Mouse (Mus musculus) lung, postnatal 0 days (tissue): Measurements from ENCODE around the gene 4931429L15Rik. TPM values are rescaled to one million over a fixed set of nuclear protein-coding genes. Genes with fewer than 3 reads are reported as not detected.

Experiments
- ATAC-seq: fragments of 200-750 bp; cut with Nextera tagmentation; 2 replicates; pipeline ENCODE4 v1.8.0; 2017; ENCODE audit warnings: moderate library complexity
- DNase-seq: peaks from one replicate; pipeline ENCODE4 v3.0.0-alpha.2; 2016; ENCODE audit warnings: low spot score
- H3K27ac ChIP-seq: fragments of 300-500 bp; sonication (generic); 2 replicates; pipeline ENCODE4 v1.5.1; 2014; ENCODE audit warnings: antibody characterized with exemption, mild to moderate bottlenecking, low read length, mixed read lengths
- H3K27me3 ChIP-seq: fragments of 300-500 bp; sonication (generic); replicated peaks from 2 replicates; pipeline ENCODE4 v1.6.1; 2014; ENCODE audit warnings: low read length, mixed read lengths; ENCODE audit not compliant: insufficient read depth
- H3K36me3 ChIP-seq: fragments of 300-500 bp; sonication (generic); 2 replicates; pipeline ENCODE4 v1.6.1; 2014; ENCODE audit warnings: low read length, mixed read lengths; ENCODE audit not compliant: insufficient read depth
- H3K4me1 ChIP-seq: fragments of 300-500 bp; sonication (generic); 2 replicates; pipeline ENCODE4 v1.6.1; 2014; ENCODE audit warnings: antibody characterized with exemption, low read depth, low read length, mixed read lengths; ENCODE audit not compliant: insufficient read depth
- H3K4me2 ChIP-seq: fragments of 300-500 bp; sonication (generic); replicated peaks from 2 replicates; pipeline ENCODE4 v1.6.1; 2014; ENCODE audit warnings: low read depth, mild to moderate bottlenecking, low read length, moderate library complexity, mixed read lengths
- H3K4me3 ChIP-seq: fragments of 300-500 bp; sonication (generic); 2 replicates; pipeline ENCODE4 v1.5.1; 2014; ENCODE audit warnings: low read depth, low read length
- H3K9ac ChIP-seq: fragments of 300-500 bp; sonication (generic); replicated peaks from 2 replicates; pipeline ENCODE4 v1.6.1; 2014; ENCODE audit warnings: low read depth, mild to moderate bottlenecking
- H3K9me3 ChIP-seq: fragments of 300-500 bp; sonication (generic); 2 replicates; pipeline ENCODE4 v1.6.1; 2016; ENCODE audit warnings: low read length, mixed read lengths
- CTCF ChIP-seq: IDR thresholded peaks from 2 replicates; pipeline ENCODE4 v1.5.1; 2016; ENCODE audit warnings: antibody characterized with exemption, mild to moderate bottlenecking
- EP300 ChIP-seq: IDR thresholded peaks from 2 replicates; pipeline ENCODE4 v1.6.1; 2016; ENCODE audit warnings: antibody characterized with exemption, mild to moderate bottlenecking, control low read depth
- WGBS: fragments of 180-500 bp; shearing (Covaris S2); extraction: QIAGEN DNeasy Blood & Tissue Kit; methylation state at CpG from one replicate; pipeline ENCODE4 v1.1.7; 2014; 5-methylcytosine and 5-hydroxymethylcytosine counted together
- polyA plus RNA-seq: library from polyadenylated mRNA; unstranded; fragments of >200 nt; fragmentation: Nextera tagmentation; extraction: Ambion mirVana; gene quantifications from 2 replicates; pipeline ENCODE4 v1.2.1, GENCODE M21; 2015

4931429L15Rik gene
- polyA plus RNA-seq, 1 experiment from 2014 or later, result not detected

DNA sequence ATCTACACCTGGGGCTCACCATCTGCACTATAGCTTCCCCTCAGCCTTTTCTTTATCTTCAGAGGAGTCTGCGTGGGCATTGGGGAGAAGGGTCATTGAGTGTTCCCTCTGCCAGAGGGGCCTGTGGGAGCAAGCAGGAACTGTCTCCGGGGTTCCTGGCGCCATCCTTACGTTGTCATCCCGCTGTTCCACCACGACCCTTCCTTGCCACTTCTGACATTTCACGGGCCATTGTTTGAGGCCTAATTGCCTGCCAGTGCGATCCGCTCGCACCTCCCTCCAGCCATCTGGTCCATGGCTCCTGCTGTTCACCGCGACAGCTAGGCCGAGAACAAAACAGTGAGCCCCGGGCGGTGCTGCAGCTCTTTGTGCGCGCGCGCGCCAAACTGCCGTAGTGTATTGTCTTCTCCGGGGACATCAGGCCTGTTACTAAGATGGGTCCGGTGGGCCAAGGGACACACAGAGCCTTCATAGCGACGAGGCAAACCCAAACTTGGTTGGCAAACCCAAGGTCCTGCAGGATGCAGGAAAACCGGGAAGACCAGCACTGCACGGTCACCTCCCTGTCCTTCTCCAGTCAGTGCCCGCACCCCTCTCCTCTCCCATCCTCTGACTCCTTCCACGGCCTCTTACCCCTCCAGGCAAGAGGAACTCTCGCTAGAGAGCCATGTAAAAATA is 8.9 kb upstream of the 4931429L15Rik start:
- no peaks in the 10 kb centered on the region for H3K36me3 ChIP-seq
- peak; percentile 37; the same call in 1 of the 2 replicates for ATAC-seq
- 6% methylated on average over 30 of the region's 30 CpGs for WGBS

DNA sequence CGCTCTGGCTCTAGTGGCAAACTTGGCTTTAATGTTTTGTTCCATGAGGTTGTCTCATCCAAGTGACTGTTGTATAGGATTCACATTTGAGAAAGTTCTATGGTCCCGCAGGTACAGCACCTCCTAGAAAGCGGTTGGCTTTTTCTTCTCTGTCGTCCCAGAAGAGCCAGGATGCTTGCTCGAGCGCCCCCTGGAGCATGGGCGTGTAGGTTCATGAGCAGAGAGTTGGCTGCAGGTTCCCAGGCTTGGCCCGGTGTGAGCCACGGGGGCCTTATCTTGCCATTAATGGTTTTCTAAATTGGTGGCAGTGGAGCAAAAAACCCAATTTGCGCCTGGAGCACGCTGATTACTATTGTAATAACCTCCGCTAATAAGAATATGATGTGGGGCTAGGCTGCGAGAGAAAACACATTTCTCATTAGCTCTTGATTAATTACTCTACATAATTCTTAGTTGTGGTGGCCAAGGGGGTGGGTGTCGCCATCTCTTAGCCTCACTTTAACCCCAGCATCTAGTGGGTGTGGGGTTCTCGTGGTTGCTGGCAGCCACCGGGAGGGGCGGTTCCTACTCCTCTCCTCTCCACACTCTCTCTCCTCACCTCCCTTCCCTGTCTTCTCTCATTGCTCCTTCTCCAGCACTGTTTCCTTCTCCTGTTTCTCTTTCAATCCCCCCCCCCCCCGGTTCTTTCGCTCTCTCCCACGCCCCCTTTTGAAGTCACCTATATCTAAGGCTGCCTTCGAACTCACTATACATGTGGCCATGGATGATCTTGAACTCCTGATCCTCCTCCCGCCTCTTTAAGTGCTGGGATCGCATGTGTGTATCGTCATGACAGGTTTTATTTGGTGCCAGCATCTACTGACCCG is 8.2 kb upstream of the 4931429L15Rik start:
- H3K36me3 ChIP-seq, result no peaks in the 10 kb centered on the region
- DNase-seq, result no peak
- peak overlapping the region; percentile 56; the same call in 1 of the 2 replicates for H3K4me2 ChIP-seq
- no peak for ATAC-seq
- no peak overlapping the region for H3K9ac ChIP-seq
- H3K27ac ChIP-seq, result no peak overlapping the region
- 0 out of 2 replicates have a peak, but pooled peaks cover 3% of the 10 kb centered on the region for H3K4me1 ChIP-seq
- WGBS, result 75% methylated on average over 25 of the region's 25 CpGs
- H3K4me3 ChIP-seq, result no peak overlapping the region
- no peaks in the 10 kb centered on the region for H3K9me3 ChIP-seq
- no peak for TF ChIP-seq EP300
- peak; percentile 28 for TF ChIP-seq CTCF
- no peaks in the 10 kb centered on the region for H3K27me3 ChIP-seq

More for the DNA sequence above, 8.9 kb upstream of the 4931429L15Rik start:
- Histone ChIP-seq H3K27ac (0 out of 2 replicates have a peak overlapping the region, but pooled peaks have one; percentile 9), H3K9me3 (no peaks in the 10 kb centered on the region), H3K4me3 (peak overlapping the region; percentile 27), H3K27me3 (no peaks in the 10 kb centered on the region), H3K9ac (0 out of 2 replicates have a peak overlapping the region, but pooled peaks have one; percentile 26), H3K4me1 (0 out of 2 replicates have a peak, but pooled peaks cover 3% of the 10 kb centered on the region), H3K4me2 (peak overlapping the region; percentile 56)
- DNase-seq, result peak; percentile 15
- TF ChIP-seq EP300, result no peak
- no peak for TF ChIP-seq CTCF

DNA sequence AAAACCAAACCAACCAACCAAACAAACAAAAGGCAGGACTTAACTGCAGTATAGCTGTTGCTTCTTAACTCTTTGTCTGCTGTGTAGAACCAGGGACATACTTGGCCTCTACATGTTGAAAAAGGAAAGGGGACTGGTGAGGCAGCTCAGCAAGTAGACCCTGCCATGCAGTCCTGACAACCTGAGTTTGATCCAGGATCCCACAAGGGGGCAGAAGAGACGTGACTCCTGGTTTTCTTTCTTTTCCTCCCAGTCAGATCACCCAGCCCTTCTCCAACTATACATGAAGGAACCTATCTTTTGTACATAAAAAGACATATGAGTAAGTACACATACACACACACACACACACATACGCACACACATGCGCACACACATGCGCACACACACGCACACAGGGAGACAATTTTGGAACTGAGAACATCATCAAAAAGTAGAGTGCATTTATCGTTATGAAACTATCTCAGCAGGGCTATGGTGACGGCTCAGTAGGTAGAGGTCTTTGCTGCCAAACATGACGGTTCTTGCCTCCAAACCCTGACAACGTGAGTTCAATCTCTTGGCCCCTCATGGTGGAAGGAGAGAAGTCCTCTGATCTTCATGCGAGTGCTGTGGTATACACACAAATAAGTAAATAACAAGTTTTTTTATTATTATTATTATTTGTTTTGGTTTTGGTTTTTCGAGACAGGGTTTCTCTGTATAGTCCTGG is 7.1 kb upstream of the 4931429L15Rik start:
- DNase-seq (no peak), ATAC-seq (no peak)
- TF ChIP-seq CTCF (no peak), EP300 (no peak)
- Histone ChIP-seq H3K4me2 (no peak overlapping the region), H3K4me1 (0 out of 2 replicates have a peak, but pooled peaks cover 3% of the 10 kb centered on the region), H3K36me3 (no peaks in the 10 kb centered on the region), H3K4me3 (no peak overlapping the region), H3K27me3 (no peaks in the 10 kb centered on the region), H3K9ac (no peak overlapping the region), H3K27ac (no peak overlapping the region), H3K9me3 (no peaks in the 10 kb centered on the region)
- 92% methylated on average over 11 of the region's 11 CpGs for WGBS

DNA sequence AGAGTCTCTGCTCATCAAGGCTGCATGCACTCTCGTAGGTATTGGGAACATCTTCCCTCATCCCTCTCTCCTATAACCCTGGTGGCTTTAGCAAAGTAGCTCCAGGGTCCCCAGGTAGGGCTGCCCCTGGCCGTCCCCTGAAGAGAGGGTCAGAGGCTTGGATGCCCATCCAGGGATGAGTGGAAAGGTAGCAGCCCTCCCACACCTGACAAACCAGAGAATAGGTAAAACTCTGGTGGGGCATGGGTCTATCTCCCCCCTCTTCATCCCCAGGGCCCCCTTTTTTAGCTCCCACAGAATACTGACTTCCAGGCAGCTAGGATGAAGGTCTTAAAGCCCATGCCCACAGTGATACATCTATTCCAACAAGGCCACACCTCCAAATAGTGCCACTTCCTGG is 675 bp upstream of the 4931429L15Rik start:
- Histone ChIP-seq H3K27me3 (no peaks in the 10 kb centered on the region), H3K36me3 (no peaks in the 10 kb centered on the region), H3K27ac (no peak overlapping the region), H3K9me3 (no peaks in the 10 kb centered on the region), H3K4me2 (no peak overlapping the region), H3K9ac (no peak overlapping the region), H3K4me1 (no peaks in the 10 kb centered on the region), H3K4me3 (no peak overlapping the region)
- WGBS, result 85% methylated on average over 2 of the region's 2 CpGs
- ATAC-seq, result no peak
- TF ChIP-seq CTCF, result no peak
- no peak for TF ChIP-seq EP300
- no peak for DNase-seq

DNA sequence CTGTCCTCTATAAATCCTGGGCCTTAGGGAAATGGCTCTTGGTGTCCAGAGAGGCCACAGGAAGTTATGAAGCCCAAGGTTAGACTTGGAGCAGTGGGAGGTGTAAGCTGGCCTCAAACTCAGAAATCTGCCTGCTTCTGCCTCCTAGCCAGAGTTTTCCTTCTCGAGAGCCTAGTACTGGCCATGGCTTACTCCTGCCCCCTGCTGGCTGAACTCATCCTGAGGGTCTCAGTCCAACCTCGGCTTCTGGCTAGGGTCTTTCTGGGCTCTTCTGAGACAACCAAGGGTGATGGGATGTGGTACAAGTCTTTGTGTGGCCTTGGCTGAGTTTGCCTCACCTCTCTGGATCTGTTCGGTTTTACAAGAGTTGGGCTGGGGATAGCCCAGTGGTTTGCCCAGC is 1.8 kb downstream of the 4931429L15Rik start:
- H3K4me1 ChIP-seq, result no peaks in the 10 kb centered on the region
- H3K27me3 ChIP-seq, result no peaks in the 10 kb centered on the region
- no peaks in the 10 kb centered on the region for H3K36me3 ChIP-seq
- DNase-seq (no peak), ATAC-seq (no peak)
- no peak overlapping the region for H3K27ac ChIP-seq
- TF ChIP-seq CTCF, result no peak
- no peak for TF ChIP-seq EP300
- WGBS, result 92% methylated on average over 3 of the region's 3 CpGs
- H3K4me2 ChIP-seq, result no peak overlapping the region
- H3K9ac ChIP-seq, result no peak overlapping the region
- no peaks in the 10 kb centered on the region for H3K9me3 ChIP-seq
- H3K4me3 ChIP-seq, result no peak overlapping the region

DNA sequence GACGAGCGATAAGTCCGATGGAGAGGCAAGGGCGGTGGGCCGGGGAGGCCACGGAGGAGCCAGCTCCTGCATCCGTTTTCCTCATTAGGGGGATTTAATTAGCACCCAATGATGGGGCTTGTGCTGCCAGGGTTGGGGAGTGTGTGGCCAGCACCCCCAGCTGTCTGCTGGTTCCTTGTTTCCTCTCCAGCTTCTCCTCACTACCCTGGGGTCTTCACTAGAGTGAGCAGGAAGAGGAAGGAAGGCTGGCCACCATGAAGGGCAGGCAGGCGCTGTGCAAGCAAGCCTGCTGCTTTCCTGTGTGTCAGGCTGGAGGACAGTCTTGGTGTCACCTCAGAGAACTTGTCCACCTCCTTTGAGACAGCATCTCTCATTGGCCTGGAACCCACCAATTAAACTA is 2.9 kb downstream of the 4931429L15Rik start:
- no peak overlapping the region for H3K4me2 ChIP-seq
- ATAC-seq (no peak), DNase-seq (no peak)
- TF ChIP-seq EP300, result no peak
- TF ChIP-seq CTCF, result no peak
- no peak overlapping the region for H3K27ac ChIP-seq
- no peaks in the 10 kb centered on the region for H3K4me1 ChIP-seq
- no peaks in the 10 kb centered on the region for H3K27me3 ChIP-seq
- no peaks in the 10 kb centered on the region for H3K36me3 ChIP-seq
- 55% methylated on average over 8 of the region's 8 CpGs for WGBS
- no peaks in the 10 kb centered on the region for H3K9me3 ChIP-seq
- H3K4me3 ChIP-seq, result no peak overlapping the region
- H3K9ac ChIP-seq, result no peak overlapping the region
